Mouse (Mus musculus) testis, adult 2 months (tissue): ENCODE results near the gene Retreg1. TPM values are rescaled to one million over a fixed set of nuclear protein-coding genes. Genes with fewer than 3 reads are reported as not detected.
A peak's percentile ranks its signal among the peaks of the same experiment; 100 is the strongest.

Source experiments
- H3K27ac ChIP-seq: fragments of 200-500 bp; 2 replicates; pipeline ENCODE4 v1.5.1; 2012; ENCODE audit warnings: low read depth, low read length; ENCODE audit not compliant: control insufficient read depth, insufficient read depth
- H3K27me3 ChIP-seq: fragments of 200-500 bp; 2 replicates; pipeline ENCODE4 v1.6.1; 2012; ENCODE audit warnings: mild to moderate bottlenecking, low read length, moderate library complexity; ENCODE audit not compliant: control insufficient read depth, insufficient read depth
- H3K36me3 ChIP-seq: fragments of 200-500 bp; 2 replicates; pipeline ENCODE4 v1.6.1; 2012; ENCODE audit warnings: mild to moderate bottlenecking, low read length; ENCODE audit not compliant: control insufficient read depth, insufficient read depth
- H3K4me1 ChIP-seq: fragments of 200-500 bp; 2 replicates; pipeline ENCODE4 v1.6.1; 2012; ENCODE audit warnings: low read length; ENCODE audit not compliant: control insufficient read depth, insufficient read depth
- H3K4me3 ChIP-seq: fragments of 200-500 bp; 2 replicates; pipeline ENCODE4 v1.5.1; 2012; ENCODE audit warnings: low read depth, mild to moderate bottlenecking, low read length, moderate library complexity, mixed read lengths; ENCODE audit not compliant: control insufficient read depth
- CTCF ChIP-seq: fragments of 200-500 bp; IDR thresholded peaks from 2 replicates; pipeline ENCODE4 v1.5.1; 2012; ENCODE audit warnings: low read depth, mild to moderate bottlenecking, inconsistent platforms, low read length, moderate library complexity; ENCODE audit not compliant: control insufficient read depth, insufficient read depth, insufficient replicate concordance
- POLR2A ChIP-seq: fragments of 200-500 bp; IDR thresholded peaks from 2 replicates; pipeline ENCODE4 v1.6.1; 2012; ENCODE audit warnings: low read depth, mild to moderate bottlenecking, inconsistent platforms, low read length, moderate library complexity; ENCODE audit not compliant: control insufficient read depth
- polyA plus RNA-seq: library from polyadenylated mRNA; depleted of rRNA; stranded (reverse); fragments of >200 nt; gene quantifications from 2 replicates; pipeline ENCODE4 v1.2.3, GENCODE M21; 2012

Gene Retreg1
- polyA plus RNA-seq, 1 experiment = 46.1 TPM

DNA sequence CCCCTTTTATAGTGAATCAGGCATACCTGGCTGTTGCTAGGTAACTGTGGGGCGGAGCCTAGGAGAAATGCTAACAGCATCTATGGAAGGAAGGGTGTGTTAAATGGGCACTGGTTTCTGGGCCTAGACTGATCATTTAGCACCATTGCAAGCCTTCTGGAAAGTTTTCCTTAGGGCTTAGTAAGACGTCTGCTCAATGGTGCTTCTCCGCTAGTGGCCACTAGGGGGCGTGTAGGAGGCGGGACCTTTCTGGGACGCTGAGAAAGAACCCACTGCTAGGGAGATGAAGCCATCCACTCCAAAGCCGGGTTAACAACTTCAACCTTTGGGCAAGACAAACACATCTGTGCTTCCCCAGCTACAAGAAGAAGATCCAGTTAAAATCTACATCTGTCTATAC is 57.6 kb downstream of the Retreg1 start:
- no peak overlapping the region for H3K4me3 ChIP-seq
- no peaks in the 10 kb centered on the region for H3K4me1 ChIP-seq
- H3K27me3 ChIP-seq = no peaks in the 10 kb centered on the region
- TF ChIP-seq CTCF (peak; percentile 89), POLR2A (no peak)
- no peaks in the 10 kb centered on the region for H3K36me3 ChIP-seq
- no peak overlapping the region for H3K27ac ChIP-seq

DNA sequence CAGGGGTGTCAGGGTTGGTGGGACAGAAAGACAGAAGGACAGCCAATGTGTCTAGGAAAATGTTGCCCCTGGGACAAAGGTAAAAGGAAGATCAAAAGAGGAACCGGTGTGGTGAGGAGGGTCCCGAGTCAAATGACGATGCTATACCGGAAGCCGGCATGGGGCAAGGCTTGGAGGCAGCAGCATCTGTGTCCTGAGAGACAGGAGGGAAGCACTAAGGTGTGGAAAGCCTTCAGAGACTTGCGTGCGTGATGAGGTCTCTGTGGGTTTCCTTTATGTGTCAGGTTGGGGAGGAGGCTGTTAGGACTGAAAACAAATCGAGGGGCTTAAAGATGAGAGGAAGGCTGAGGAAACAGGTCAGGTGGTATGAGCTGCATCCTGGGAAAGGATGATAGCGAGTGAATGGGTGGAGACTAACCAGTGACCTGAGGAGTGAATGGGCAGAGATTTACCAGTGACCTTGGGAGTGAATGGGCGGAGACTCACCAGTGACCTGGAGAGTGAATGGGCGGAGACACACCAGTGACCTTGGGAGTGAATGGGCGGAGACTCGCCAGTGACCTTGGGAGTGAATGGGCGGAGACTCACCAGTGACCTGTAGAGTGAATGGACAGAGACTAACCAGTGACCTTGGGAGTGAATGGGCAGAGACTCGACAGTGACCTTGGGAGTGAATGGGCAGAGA is 60.1 kb downstream of the Retreg1 start:
- Histone ChIP-seq H3K4me3 (no peak overlapping the region), H3K27me3 (no peaks in the 10 kb centered on the region), H3K4me1 (no peaks in the 10 kb centered on the region), H3K36me3 (no peaks in the 10 kb centered on the region), H3K27ac (no peak overlapping the region)
- TF ChIP-seq POLR2A = no peak
- TF ChIP-seq CTCF = no peak

DNA sequence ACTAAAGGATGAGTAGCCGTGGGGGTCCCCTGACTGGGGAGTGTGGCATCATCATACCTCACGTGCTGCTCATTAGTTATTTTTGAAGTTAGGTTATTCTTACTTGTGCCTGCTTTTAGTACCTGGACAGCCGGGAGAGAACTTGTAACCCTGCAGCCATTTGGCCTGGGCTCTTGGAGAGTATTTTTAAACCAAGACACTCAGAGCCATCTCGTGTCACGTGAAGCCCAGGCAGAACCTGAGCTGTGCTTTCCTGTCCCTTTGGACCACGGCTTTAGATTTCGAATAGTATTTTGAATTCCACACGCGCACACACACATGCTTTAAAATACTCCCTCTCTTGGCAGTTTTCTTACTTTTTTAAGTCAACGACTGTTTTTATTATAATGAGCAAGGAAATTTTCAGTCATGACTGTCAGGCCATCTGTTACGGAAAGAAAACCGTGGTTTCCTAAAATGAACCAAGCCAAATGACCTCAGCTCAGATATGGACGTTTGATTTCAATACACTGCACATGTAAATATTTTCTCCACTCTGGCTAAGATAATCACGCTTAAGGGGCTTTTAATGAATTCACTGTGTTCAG is 61.5 kb downstream of the Retreg1 start:
- Histone ChIP-seq H3K27me3 (no peaks in the 10 kb centered on the region), H3K4me3 (no peak overlapping the region), H3K27ac (no peak overlapping the region), H3K36me3 (no peaks in the 10 kb centered on the region), H3K4me1 (no peaks in the 10 kb centered on the region)
- TF ChIP-seq CTCF (no peak), POLR2A (no peak)

DNA sequence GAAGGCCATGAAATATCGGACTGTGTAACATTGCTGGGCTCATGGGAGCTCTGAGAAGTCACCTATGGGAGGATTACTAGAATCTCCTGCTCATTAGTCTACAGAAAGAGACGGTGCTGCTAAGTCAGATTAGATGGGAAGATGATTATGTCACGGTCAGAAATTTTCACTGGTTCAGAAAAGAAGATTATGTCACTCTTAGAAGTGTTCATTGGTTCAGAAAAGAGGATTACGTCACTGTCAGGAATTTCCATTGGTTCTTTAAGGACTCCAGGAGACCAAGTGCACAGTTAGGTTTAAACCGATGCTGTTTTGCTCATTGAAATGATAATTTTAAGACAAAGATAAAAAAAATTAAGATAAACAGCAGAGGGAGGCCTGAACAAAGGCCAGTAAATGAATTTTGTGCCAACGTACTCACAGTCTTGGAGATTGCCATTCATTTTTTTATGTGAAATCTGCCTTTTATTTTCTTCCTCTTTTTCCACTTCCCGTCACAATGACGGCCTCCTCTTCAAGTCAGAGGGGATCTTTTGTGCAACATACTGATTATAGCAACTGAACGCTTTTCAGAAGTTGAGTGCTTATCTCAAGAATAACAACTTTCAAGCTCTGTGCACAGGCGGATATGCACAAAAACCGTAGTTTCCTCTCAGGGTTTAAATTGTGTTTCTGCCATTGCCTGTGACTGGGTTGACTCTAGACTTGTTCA is 67.0 kb downstream of the Retreg1 start:
- Histone ChIP-seq H3K27ac (no peak overlapping the region), H3K36me3 (no peaks in the 10 kb centered on the region), H3K4me3 (no peak overlapping the region), H3K27me3 (no peaks in the 10 kb centered on the region), H3K4me1 (no peaks in the 10 kb centered on the region; the same call in 1 of the 2 replicates)
- no peak for TF ChIP-seq CTCF
- no peak for TF ChIP-seq POLR2A

DNA sequence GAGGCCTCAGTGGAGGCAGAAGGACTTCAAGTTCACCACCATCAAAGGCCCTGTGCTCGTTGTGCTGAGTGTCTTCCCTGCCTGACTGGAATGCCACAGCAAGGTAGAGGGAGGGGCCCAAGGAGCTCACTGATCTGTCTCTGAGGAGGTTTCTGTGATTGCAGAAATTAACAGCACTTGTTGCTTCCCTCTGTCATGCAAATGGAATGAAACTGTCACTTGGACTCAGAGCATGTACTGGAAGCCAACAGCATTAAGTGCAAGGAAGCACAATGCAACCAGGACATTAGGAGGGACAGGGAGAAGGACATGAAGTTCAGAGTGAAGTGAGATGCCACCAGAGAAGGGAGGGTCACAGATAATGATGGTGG is 67.5 kb downstream of the Retreg1 start:
- no peaks in the 10 kb centered on the region for H3K27me3 ChIP-seq
- no peaks in the 10 kb centered on the region for H3K36me3 ChIP-seq
- TF ChIP-seq CTCF (no peak), POLR2A (no peak)
- no peak overlapping the region for H3K27ac ChIP-seq
- no peaks in the 10 kb centered on the region; the same call in 1 of the 2 replicates for H3K4me1 ChIP-seq
- H3K4me3 ChIP-seq = no peak overlapping the region

DNA sequence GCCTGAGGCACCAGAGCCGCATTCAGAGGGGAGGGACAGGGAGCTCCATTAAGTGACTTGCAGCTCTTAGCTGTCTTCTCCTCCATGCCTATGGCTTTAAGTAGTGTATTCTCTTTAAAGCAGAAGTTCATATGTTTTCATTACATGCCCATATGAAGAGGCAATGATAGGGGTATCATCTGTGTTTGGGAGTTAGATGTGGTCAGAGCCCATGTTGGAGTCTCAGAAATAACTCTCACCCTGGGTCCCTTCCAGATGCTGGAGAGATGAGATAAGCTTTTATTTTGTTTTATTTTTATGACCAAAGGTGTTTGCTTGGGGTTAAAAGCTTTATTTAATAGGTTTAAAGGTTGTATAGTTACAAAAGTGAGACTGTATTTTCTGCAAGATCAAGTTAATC is 67.9 kb downstream of the Retreg1 start:
- Histone ChIP-seq H3K27ac (no peak overlapping the region), H3K27me3 (no peaks in the 10 kb centered on the region), H3K4me1 (no peaks in the 10 kb centered on the region; the same call in 1 of the 2 replicates), H3K4me3 (no peak overlapping the region), H3K36me3 (no peaks in the 10 kb centered on the region)
- TF ChIP-seq CTCF = no peak

DNA sequence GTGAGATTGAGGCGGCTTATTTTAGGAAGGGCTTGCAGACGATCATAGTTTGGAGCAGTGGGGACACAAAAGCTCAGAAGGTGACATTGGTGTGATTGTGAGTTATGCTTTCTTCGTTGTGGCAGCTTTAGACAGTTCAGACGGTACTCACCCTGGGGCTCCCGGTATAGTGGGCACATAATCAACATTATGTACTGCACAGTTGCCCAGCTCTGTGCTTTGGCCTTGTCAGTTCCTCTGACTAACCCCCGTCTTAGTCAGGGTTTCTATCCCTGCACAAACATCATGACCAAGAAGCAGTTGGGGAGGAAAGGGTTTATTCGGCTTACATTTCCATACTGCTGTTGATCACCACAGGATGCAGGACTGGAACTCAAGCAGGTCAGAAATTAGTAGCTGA is 69.9 kb downstream of the Retreg1 start:
- Histone ChIP-seq H3K27me3 (no peaks in the 10 kb centered on the region), H3K36me3 (no peaks in the 10 kb centered on the region), H3K4me1 (no peaks in the 10 kb centered on the region; the same call in 1 of the 2 replicates), H3K4me3 (no peak overlapping the region), H3K27ac (no peak overlapping the region)
- TF ChIP-seq POLR2A = no peak

DNA sequence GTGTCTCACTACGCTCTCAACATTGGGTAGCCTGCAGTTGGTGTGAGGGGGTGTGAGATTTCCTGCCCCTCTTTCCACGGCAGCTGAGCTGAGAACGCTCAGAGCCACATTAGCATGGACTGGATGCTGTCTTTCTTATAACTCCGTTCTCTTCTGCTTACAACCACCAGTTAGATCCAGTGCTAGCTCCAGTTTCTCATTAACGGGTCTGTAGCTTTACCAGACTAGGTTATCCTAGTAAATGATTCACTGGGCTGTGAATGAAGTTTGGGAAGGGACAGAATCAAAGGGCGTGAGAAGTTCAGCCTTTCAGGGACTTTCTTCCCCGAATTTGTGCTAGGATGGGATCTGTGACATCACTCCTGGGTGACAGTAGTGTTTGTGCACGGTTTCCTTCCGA is 70.7 kb downstream of the Retreg1 start:
- Histone ChIP-seq H3K4me3 (no peak overlapping the region), H3K36me3 (no peaks in the 10 kb centered on the region), H3K27ac (no peak overlapping the region), H3K4me1 (no peaks in the 10 kb centered on the region; the same call in 1 of the 2 replicates), H3K27me3 (no peaks in the 10 kb centered on the region)
- no peak for TF ChIP-seq CTCF
- TF ChIP-seq POLR2A = no peak
